In genomic region chr16:36784146-36784545, GRCm38 (mm10) we compare ENCODE assay signal across 12 mouse cellular contexts. TPM values are rescaled to one million over a fixed set of nuclear protein-coding genes. Genes with fewer than 3 reads are reported as not detected.
DNase-seq lines count a peak whose midpoint lies in the region; ATAC-seq and TF ChIP-seq lines count a peak whose summit lies in the region.
"Had no signal": no experiment of that assay in that cellular context is flagged by ENCODE, and none has a peak within 500 bp of the region (broad histone marks: within the 10 kb centered on the region; RNA-seq: fewer than 3 reads in every experiment).

No protein-coding gene starts in this region.

- no peak overlapping the region for H3K9ac ChIP-seq in kidney, embryonic 15.5 days
- no peak overlapping the region for H3K9ac ChIP-seq in neural tube, embryonic 13.5 days
- no peak overlapping the region for H3K9ac ChIP-seq in stomach, postnatal 0 days (ENCODE audit: low read length)
- H3K9ac ChIP-seq: embryonic facial prominence, embryonic 12.5 days; limb, embryonic 15.5 days had no signal

- H3K36me3 ChIP-seq in kidney, embryonic 15.5 days, result no peaks in the 10 kb centered on the region
- no peaks in the 10 kb centered on the region for H3K36me3 ChIP-seq in neural tube, embryonic 13.5 days
- H3K36me3 ChIP-seq in stomach, postnatal 0 days (ENCODE audit: control insufficient read depth, insufficient read depth, low read length), result no peaks in the 10 kb centered on the region
- H3K36me3 ChIP-seq: embryonic facial prominence, embryonic 12.5 days; limb, embryonic 15.5 days had no signal

- H3K27ac ChIP-seq in kidney, embryonic 15.5 days, result no peak overlapping the region
- peak overlapping the region; percentile 59 for H3K27ac ChIP-seq in neural tube, embryonic 13.5 days (replicated peaks)
- H3K27ac ChIP-seq in stomach, postnatal 0 days (replicated peaks), result no peak overlapping the region
- H3K27ac ChIP-seq: embryonic facial prominence, embryonic 12.5 days; limb, embryonic 15.5 days had no signal

- no peak for TF ChIP-seq CTCF in stomach, postnatal 0 days (IDR thresholded peaks at IDR 0.05; ENCODE audit: low read depth)

- no peak for TF ChIP-seq EP300 in stomach, postnatal 0 days (optimal IDR thresholded peaks at IDR 0.05)

- 87% methylated on average over 2 of the region's 2 CpGs for WGBS in kidney, embryonic 15.5 days
- WGBS in neural tube, embryonic 13.5 days, result 79% methylated on average over 2 of the region's 2 CpGs
- 83% methylated on average over 2 of the region's 2 CpGs for WGBS in stomach, postnatal 0 days

- ATAC-seq in kidney, embryonic 15.5 days (replicated peaks; ENCODE audit: low FRiP score), result no peak
- no peak for ATAC-seq in neural tube, embryonic 13.5 days (ENCODE audit: low read depth)
- no peak for ATAC-seq in stomach, postnatal 0 days (ENCODE audit: low FRiP score, low TSS enrichment)
- ATAC-seq: activated CD4-positive, CD25-positive, alpha-beta regulatory T cell, adult 4 months had no signal

- H3K4me2 ChIP-seq in kidney, embryonic 15.5 days, result peak overlapping the region; percentile 30; the same call in 1 of the 2 replicates
- peak overlapping the region; percentile 15 for H3K4me2 ChIP-seq in neural tube, embryonic 13.5 days
- peak overlapping the region; percentile 31 for H3K4me2 ChIP-seq in stomach, postnatal 0 days (replicated peaks; ENCODE audit: low read depth)
- H3K4me2 ChIP-seq: embryonic facial prominence, embryonic 12.5 days; limb, embryonic 15.5 days had no signal

- no peaks in the 10 kb centered on the region for H3K27me3 ChIP-seq in kidney, embryonic 15.5 days
- no peaks in the 10 kb centered on the region for H3K27me3 ChIP-seq in neural tube, embryonic 13.5 days
- H3K27me3 ChIP-seq in stomach, postnatal 0 days (ENCODE audit: control insufficient read depth, insufficient read depth, low read length), result no peaks in the 10 kb centered on the region
- H3K27me3 ChIP-seq: embryonic facial prominence, embryonic 12.5 days; limb, embryonic 15.5 days had no signal

- DNase-seq in adrenal gland, postnatal 10 days, result peak; percentile 16
- DNase-seq in adrenal gland, postnatal 14 days, result no peak
- DNase-seq in kidney, postnatal 10 days, result no peak
- no peak for DNase-seq in neural tube, embryonic 10.5 days (ENCODE audit: extremely low spot score, low spot score)
- no peak for DNase-seq in stomach, postnatal 0 days (ENCODE audit: low spot score)
- no peak for DNase-seq in cerebellum, adult 9-10 months
- DNase-seq: thymus, postnatal 4 days had no signal

- H3K4me3 ChIP-seq in kidney, embryonic 15.5 days (replicated peaks), result peak overlapping the region; percentile 26
- peak overlapping the region; percentile 10 for H3K4me3 ChIP-seq in neural tube, embryonic 13.5 days
- no peak overlapping the region for H3K4me3 ChIP-seq in stomach, postnatal 0 days (ENCODE audit: low read depth, low read length)
- H3K4me3 ChIP-seq: embryonic facial prominence, embryonic 12.5 days; limb, embryonic 15.5 days had no signal

- no peaks in the 10 kb centered on the region for H3K4me1 ChIP-seq in kidney, embryonic 15.5 days
- H3K4me1 ChIP-seq in neural tube, embryonic 13.5 days (replicated peaks), result no peaks in the 10 kb centered on the region
- no peaks in the 10 kb centered on the region for H3K4me1 ChIP-seq in stomach, postnatal 0 days (replicated peaks; ENCODE audit: control insufficient read depth, insufficient read depth)
- H3K4me1 ChIP-seq: embryonic facial prominence, embryonic 12.5 days had no signal

- no peaks in the 10 kb centered on the region for H3K9me3 ChIP-seq in kidney, embryonic 15.5 days (replicated peaks)
- no peaks in the 10 kb centered on the region for H3K9me3 ChIP-seq in neural tube, embryonic 13.5 days
- H3K9me3 ChIP-seq in stomach, postnatal 0 days (ENCODE audit: control insufficient read depth, low read length), result no peaks in the 10 kb centered on the region
- H3K9me3 ChIP-seq: embryonic facial prominence, embryonic 12.5 days; limb, embryonic 15.5 days had no signal

RNA-seq across cellular contexts. Expression of gene Slc15a2, which starts 0.6 kb away (rescaled TPM):
- 1 to 10 TPM; 2.4 to 3.4 TPM for total RNA-seq in adrenal gland, postnatal 10 days (2021)
- total RNA-seq in adrenal gland, postnatal 14 days (2021), result 2.6 and 5.3 TPM in 2 replicates
- polyA plus RNA-seq in kidney, embryonic 15.5 days (2015; fragmentation: Nextera tagmentation; extraction: Ambion mirVana), result 18.0 and 18.9 TPM in 2 replicates
- polyA plus RNA-seq in neural tube, embryonic 13.5 days (2015; fragmentation: Nextera tagmentation; extraction: Ambion mirVana), result 13.4 and 13.6 TPM in 2 replicates
- polyA plus RNA-seq in stomach, postnatal 0 days (2015; fragmentation: Nextera tagmentation; extraction: Ambion mirVana), result 1.6 and 2.4 TPM in 2 replicates

RNA-seq across cellular contexts. Expression of gene Iqcb1, which starts 44.0 kb away (rescaled TPM):
- total RNA-seq in adrenal gland, postnatal 10 days (2021), result 10 to 100 TPM; 12.3 to 16.2 TPM
- 15.3 and 17.5 TPM in 2 replicates for total RNA-seq in adrenal gland, postnatal 14 days (2021)
- polyA plus RNA-seq in kidney, embryonic 15.5 days (2015; fragmentation: Nextera tagmentation; extraction: Ambion mirVana), result 33.3 and 40.9 TPM in 2 replicates
- polyA plus RNA-seq in neural tube, embryonic 13.5 days (2015; fragmentation: Nextera tagmentation; extraction: Ambion mirVana), result 59.3 and 67.2 TPM in 2 replicates
- polyA plus RNA-seq in stomach, postnatal 0 days (2015; fragmentation: Nextera tagmentation; extraction: Ambion mirVana), result 10.0 and 11.5 TPM in 2 replicates
